Mouse (Mus musculus): ENCODE results near the gene Foxp1. TPM values are rescaled to one million over a fixed set of nuclear protein-coding genes. Genes with fewer than 3 reads are reported as not detected.

The Foxp1 gene
- polyA plus RNA-seq (2015; fragmentation: Nextera tagmentation; extraction: Ambion mirVana) = 87.2 and 103 TPM in 2 replicates

- H3K9me3 ChIP-seq = no peaks in the 10 kb centered on the region
- peak; percentile 19 for ATAC-seq
- peak within 1 kb of the TSS; percentile 99 for H3K27ac ChIP-seq
- peak within 1 kb of the TSS; percentile 94 for H3K9ac ChIP-seq
- H3K36me3 ChIP-seq = no peaks in the 10 kb centered on the region; the same call in 1 of the 2 replicates
- under 1% methylated on average over 72 of the region's 72 CpGs for WGBS
- H3K27me3 ChIP-seq (replicated peaks) = no peaks in the 10 kb centered on the region
- peak within 1 kb of the TSS; percentile 81 for H3K4me3 ChIP-seq (replicated peaks)
- H3K4me1 ChIP-seq (replicated peaks) = peaks cover 3% of the 10 kb centered on the region; the same call in 1 of the 2 replicates
- peak within 1 kb of the TSS; percentile 84 for H3K4me2 ChIP-seq (replicated peaks)
Observed at GRCm38 (mm10) chr6:99522359-99523108, at the start of gene Foxp1. TSS of gene Foxp1 (minus strand) at chr6:99522721.

GRCm38 (mm10) chr6:99572071-99572470 lies 49.5 kb upstream of the Foxp1 start:
- Histone ChIP-seq H3K4me1 (replicated peaks) (no peaks in the 10 kb centered on the region), H3K9me3 (no peaks in the 10 kb centered on the region), H3K4me2 (replicated peaks) (no peak overlapping the region), H3K27ac (no peak overlapping the region), H3K36me3 (no peaks in the 10 kb centered on the region), H3K9ac (no peak overlapping the region), H3K27me3 (replicated peaks) (no peaks in the 10 kb centered on the region), H3K4me3 (replicated peaks) (no peak overlapping the region)
- WGBS = 65% methylated on average over 5 of the region's 5 CpGs
- no peak for ATAC-seq

- Histone ChIP-seq H3K9me3 (no peaks in the 10 kb centered on the region), H3K36me3 (no peaks in the 10 kb centered on the region), H3K4me3 (replicated peaks) (no peak overlapping the region), H3K4me1 (replicated peaks) (no peaks in the 10 kb centered on the region), H3K4me2 (replicated peaks) (no peak overlapping the region), H3K27ac (no peak overlapping the region), H3K9ac (no peak overlapping the region), H3K27me3 (replicated peaks) (no peaks in the 10 kb centered on the region)
- 59% methylated on average over 8 of the region's 8 CpGs for WGBS
- no peak; the same call in 1 of the 2 replicates for ATAC-seq
Observed at GRCm38 (mm10) chr6:99566921-99567320, 44.4 kb upstream of the Foxp1 start.

- Histone ChIP-seq H3K27ac (no peak overlapping the region), H3K9me3 (no peaks in the 10 kb centered on the region), H3K4me2 (replicated peaks) (no peak overlapping the region), H3K4me1 (replicated peaks) (0 out of 2 replicates have a peak, but pooled peaks cover 2% of the 10 kb centered on the region), H3K27me3 (replicated peaks) (no peaks in the 10 kb centered on the region), H3K36me3 (no peaks in the 10 kb centered on the region), H3K4me3 (replicated peaks) (no peak overlapping the region), H3K9ac (no peak overlapping the region)
- WGBS = 76% methylated on average over 3 of the region's 3 CpGs
- ATAC-seq = no peak
Observed at GRCm38 (mm10) chr6:99564766-99565165, 42.2 kb upstream of the Foxp1 start.

GRCm38 (mm10) chr6:99556950-99557349 lies 34.4 kb upstream of the Foxp1 start:
- H3K36me3 ChIP-seq = no peaks in the 10 kb centered on the region
- H3K4me1 ChIP-seq (replicated peaks) = 0 out of 2 replicates have a peak, but pooled peaks cover 2% of the 10 kb centered on the region
- 84% methylated on average over 5 of the region's 5 CpGs for WGBS
- ATAC-seq = no peak
- no peaks in the 10 kb centered on the region for H3K27me3 ChIP-seq (replicated peaks)
- no peak overlapping the region for H3K4me3 ChIP-seq (replicated peaks)
- no peak overlapping the region for H3K4me2 ChIP-seq (replicated peaks)
- no peaks in the 10 kb centered on the region for H3K9me3 ChIP-seq
- no peak overlapping the region for H3K9ac ChIP-seq
- no peak overlapping the region for H3K27ac ChIP-seq

- Histone ChIP-seq H3K36me3 (no peaks in the 10 kb centered on the region), H3K4me2 (replicated peaks) (no peak overlapping the region), H3K27ac (no peak overlapping the region), H3K4me3 (replicated peaks) (no peak overlapping the region), H3K9me3 (no peaks in the 10 kb centered on the region), H3K9ac (no peak overlapping the region), H3K27me3 (replicated peaks) (no peaks in the 10 kb centered on the region), H3K4me1 (replicated peaks) (no peaks in the 10 kb centered on the region)
- no peak for ATAC-seq
- 55% methylated on average over 1 of the region's 1 CpGs for WGBS
Observed at GRCm38 (mm10) chr6:99552816-99553215, 30.3 kb upstream of the Foxp1 start.

- no peak overlapping the region for H3K4me3 ChIP-seq (replicated peaks)
- H3K4me1 ChIP-seq (replicated peaks) = no peaks in the 10 kb centered on the region
- no peaks in the 10 kb centered on the region for H3K36me3 ChIP-seq
- H3K27ac ChIP-seq = no peak overlapping the region
- H3K9ac ChIP-seq = no peak overlapping the region
- no peaks in the 10 kb centered on the region for H3K9me3 ChIP-seq
- ATAC-seq = no peak
- no peaks in the 10 kb centered on the region for H3K27me3 ChIP-seq (replicated peaks)
- H3K4me2 ChIP-seq (replicated peaks) = no peak overlapping the region
- 88% methylated on average over 2 of the region's 2 CpGs for WGBS
Observed at GRCm38 (mm10) chr6:99546416-99546815, 23.9 kb upstream of the Foxp1 start.

GRCm38 (mm10) chr6:99545437-99545836 lies 22.9 kb upstream of the Foxp1 start:
- H3K9me3 ChIP-seq = no peaks in the 10 kb centered on the region
- no peaks in the 10 kb centered on the region for H3K4me1 ChIP-seq (replicated peaks)
- H3K27me3 ChIP-seq (replicated peaks) = no peaks in the 10 kb centered on the region
- no peak overlapping the region for H3K27ac ChIP-seq
- ATAC-seq = no peak
- H3K9ac ChIP-seq = no peak overlapping the region
- H3K4me2 ChIP-seq (replicated peaks) = no peak overlapping the region
- H3K4me3 ChIP-seq (replicated peaks) = no peak overlapping the region
- 53% methylated on average over 6 of the region's 6 CpGs for WGBS
- H3K36me3 ChIP-seq = no peaks in the 10 kb centered on the region

GRCm38 (mm10) chr6:99541105-99541504 lies 18.6 kb upstream of the Foxp1 start:
- no peak overlapping the region for H3K9ac ChIP-seq
- no peak for ATAC-seq
- H3K27ac ChIP-seq = no peak overlapping the region
- H3K4me1 ChIP-seq (replicated peaks) = 0 out of 2 replicates have a peak, but pooled peaks cover 2% of the 10 kb centered on the region
- 49% methylated on average over 3 of the region's 3 CpGs for WGBS
- no peaks in the 10 kb centered on the region for H3K27me3 ChIP-seq (replicated peaks)
- no peaks in the 10 kb centered on the region for H3K36me3 ChIP-seq
- H3K4me3 ChIP-seq (replicated peaks) = no peak overlapping the region
- H3K4me2 ChIP-seq (replicated peaks) = no peak overlapping the region
- no peaks in the 10 kb centered on the region for H3K9me3 ChIP-seq

GRCm38 (mm10) chr6:99540653-99541052 lies 18.1 kb upstream of the Foxp1 start:
- 70% methylated on average over 6 of the region's 6 CpGs for WGBS
- ATAC-seq = no peak
- H3K4me1 ChIP-seq (replicated peaks) = 0 out of 2 replicates have a peak, but pooled peaks cover 2% of the 10 kb centered on the region
- no peaks in the 10 kb centered on the region for H3K36me3 ChIP-seq
- no peak overlapping the region for H3K27ac ChIP-seq
- H3K27me3 ChIP-seq (replicated peaks) = no peaks in the 10 kb centered on the region
- H3K9me3 ChIP-seq = no peaks in the 10 kb centered on the region
- no peak overlapping the region for H3K4me3 ChIP-seq (replicated peaks)
- no peak overlapping the region for H3K4me2 ChIP-seq (replicated peaks)
- H3K9ac ChIP-seq = no peak overlapping the region

GRCm38 (mm10) chr6:99540146-99540545 lies 17.6 kb upstream of the Foxp1 start:
- no peak for ATAC-seq
- Histone ChIP-seq H3K4me1 (replicated peaks) (0 out of 2 replicates have a peak, but pooled peaks cover 2% of the 10 kb centered on the region), H3K27me3 (replicated peaks) (no peaks in the 10 kb centered on the region), H3K4me3 (replicated peaks) (no peak overlapping the region), H3K9me3 (no peaks in the 10 kb centered on the region), H3K27ac (no peak overlapping the region), H3K4me2 (replicated peaks) (no peak overlapping the region), H3K9ac (no peak overlapping the region), H3K36me3 (no peaks in the 10 kb centered on the region)
- 83% methylated on average over 5 of the region's 5 CpGs for WGBS

- no peak for ATAC-seq
- Histone ChIP-seq H3K4me1 (replicated peaks) (0 out of 2 replicates have a peak, but pooled peaks cover 2% of the 10 kb centered on the region), H3K27me3 (replicated peaks) (no peaks in the 10 kb centered on the region), H3K27ac (no peak overlapping the region), H3K4me2 (replicated peaks) (no peak overlapping the region), H3K4me3 (replicated peaks) (no peak overlapping the region), H3K36me3 (no peaks in the 10 kb centered on the region), H3K9me3 (no peaks in the 10 kb centered on the region), H3K9ac (no peak overlapping the region)
- WGBS = 52% methylated on average over 17 of the region's 17 CpGs
Observed at GRCm38 (mm10) chr6:99538194-99538941, 15.8 kb upstream of the Foxp1 start.

Measured in intestine, embryonic 15.5 days (tissue).